Mouse (Mus musculus) midbrain, postnatal 0 days (tissue): ENCODE results near the gene Rasgrf1. TPM values are rescaled to one million over a fixed set of nuclear protein-coding genes. Genes with fewer than 3 reads are reported as not detected.

Experiments
- ATAC-seq: fragments of 200-750 bp; cut with Nextera tagmentation; 2 replicates; pipeline ENCODE4 v1.8.0; 2017; ENCODE audit warnings: moderate number of reproducible peaks, mild to moderate bottlenecking, moderate TSS enrichment, moderate library complexity; ENCODE audit not compliant: low FRiP score
- DNase-seq: peaks from one replicate; pipeline ENCODE4 v3.0.0-alpha.2; 2015; ENCODE audit warnings: low spot score
- H3K27ac ChIP-seq: fragments of 300-500 bp; sonication (generic); 2 replicates; pipeline ENCODE4 v1.5.1; 2014; ENCODE audit warnings: low read depth, mild to moderate bottlenecking, low read length, mixed read lengths
- H3K27me3 ChIP-seq: fragments of 300-500 bp; sonication (generic); 2 replicates; pipeline ENCODE4 v1.6.1; 2014; ENCODE audit warnings: low read length, control low read depth, mixed read lengths; ENCODE audit not compliant: insufficient read depth
- H3K36me3 ChIP-seq: fragments of 300-500 bp; sonication (generic); 2 replicates; pipeline ENCODE4 v1.6.1; 2014; ENCODE audit warnings: low read length, control low read depth, mixed read lengths; ENCODE audit not compliant: insufficient read depth
- H3K4me1 ChIP-seq: fragments of 300-500 bp; sonication (generic); 2 replicates; pipeline ENCODE4 v1.6.1; 2014; ENCODE audit warnings: mild to moderate bottlenecking, control low read depth, antibody characterized with exemption, low read length, mixed read lengths; ENCODE audit not compliant: insufficient read depth
- H3K4me2 ChIP-seq: fragments of 300-500 bp; sonication (generic); 2 replicates; pipeline ENCODE4 v1.6.1; 2014; ENCODE audit warnings: low read depth, mild to moderate bottlenecking, low read length, mixed read lengths; ENCODE audit not compliant: poor library complexity, severe bottlenecking
- H3K4me3 ChIP-seq: fragments of 300-500 bp; sonication (generic); 2 replicates; pipeline ENCODE4 v1.5.1; 2014; ENCODE audit warnings: low read depth, mild to moderate bottlenecking, low read length, moderate library complexity
- H3K9ac ChIP-seq: fragments of 300-500 bp; sonication (generic); replicated peaks from 2 replicates; pipeline ENCODE4 v1.6.1; 2014; ENCODE audit warnings: mild to moderate bottlenecking, low read length, moderate library complexity, mixed read lengths; ENCODE audit not compliant: poor library complexity, severe bottlenecking
- H3K9me3 ChIP-seq: fragments of 300-500 bp; sonication (generic); 2 replicates; pipeline ENCODE4 v1.6.1; 2016; ENCODE audit warnings: low read length, control low read depth
- CTCF ChIP-seq: IDR thresholded peaks from 2 replicates; pipeline ENCODE4 v1.5.1; 2016; ENCODE audit warnings: antibody characterized with exemption, mild to moderate bottlenecking
- WGBS: fragments of 180-500 bp; shearing (Covaris S2); extraction: QIAGEN DNeasy Blood & Tissue Kit; methylation state at CpG from one replicate; pipeline ENCODE4 v1.1.7; 2014; 5-methylcytosine and 5-hydroxymethylcytosine counted together
- polyA plus RNA-seq: library from polyadenylated mRNA; unstranded; fragments of >200 nt; fragmentation: Nextera tagmentation; extraction: Ambion mirVana; gene quantifications from 2 replicates; pipeline ENCODE4 v1.2.1, GENCODE M21; 2015
- total RNA-seq: library from RNA; depleted of rRNA; stranded (reverse); fragments of >200 nt; gene quantifications from 2 replicates; pipeline ENCODE4 v1.2.3, GENCODE M21; 2014

Rasgrf1 gene
- total and polyA plus RNA-seq, 2 experiments from 2014 or later, result 24.0 to 40.8 TPM

- ATAC-seq, result no peak
- Histone ChIP-seq H3K9me3 (no peaks in the 10 kb centered on the region), H3K4me3 (no peak overlapping the region), H3K4me2 (no peak overlapping the region), H3K4me1 (no peaks in the 10 kb centered on the region), H3K9ac (no peak overlapping the region), H3K27ac (no peak overlapping the region), H3K36me3 (no peaks in the 10 kb centered on the region), H3K27me3 (no peaks in the 10 kb centered on the region)
- TF ChIP-seq CTCF, result no peak
- 69% methylated on average over 10 of the region's 10 CpGs for WGBS
- DNase-seq, result peak; percentile 43
These were observed 64.8 kb downstream of the Rasgrf1 start for GRCm38 (mm10) chr9:89974463-89974931.

GRCm38 (mm10) chr9:89976366-89976940 is 66.7 kb downstream of the Rasgrf1 start:
- Histone ChIP-seq H3K9me3 (no peaks in the 10 kb centered on the region), H3K4me2 (no peak overlapping the region), H3K4me3 (no peak overlapping the region), H3K27me3 (no peaks in the 10 kb centered on the region), H3K36me3 (no peaks in the 10 kb centered on the region), H3K27ac (no peak overlapping the region), H3K4me1 (no peaks in the 10 kb centered on the region), H3K9ac (no peak overlapping the region)
- no peak for TF ChIP-seq CTCF
- no peak for ATAC-seq
- no peak for DNase-seq
- 71% methylated on average over 6 of the region's 6 CpGs for WGBS

- Histone ChIP-seq H3K4me2 (no peak overlapping the region), H3K27me3 (no peaks in the 10 kb centered on the region), H3K36me3 (no peaks in the 10 kb centered on the region), H3K4me3 (no peak overlapping the region), H3K27ac (no peak overlapping the region), H3K9me3 (no peaks in the 10 kb centered on the region), H3K4me1 (no peaks in the 10 kb centered on the region), H3K9ac (no peak overlapping the region)
- WGBS, result 34% methylated on average over 3 of the region's 3 CpGs
- DNase-seq (no peak), ATAC-seq (no peak)
- TF ChIP-seq CTCF, result no peak
These were observed 69.5 kb downstream of the Rasgrf1 start for GRCm38 (mm10) chr9:89979248-89979647.

GRCm38 (mm10) chr9:89982256-89982655 is 72.5 kb downstream of the Rasgrf1 start:
- no peak for TF ChIP-seq CTCF
- no peaks in the 10 kb centered on the region for H3K27me3 ChIP-seq
- H3K9ac ChIP-seq, result no peak overlapping the region
- no peak for DNase-seq
- no peak overlapping the region for H3K27ac ChIP-seq
- no peaks in the 10 kb centered on the region for H3K9me3 ChIP-seq
- H3K4me2 ChIP-seq, result no peak overlapping the region
- H3K36me3 ChIP-seq, result no peaks in the 10 kb centered on the region
- WGBS, result 75% methylated on average over 1 of the region's 1 CpGs
- H3K4me1 ChIP-seq, result no peaks in the 10 kb centered on the region
- H3K4me3 ChIP-seq, result no peak overlapping the region
- ATAC-seq, result no peak

- ATAC-seq (no peak), DNase-seq (no peak)
- H3K27ac ChIP-seq, result no peak overlapping the region
- no peak for TF ChIP-seq CTCF
- H3K4me2 ChIP-seq, result no peak overlapping the region
- no peaks in the 10 kb centered on the region for H3K27me3 ChIP-seq
- no peak overlapping the region for H3K9ac ChIP-seq
- no peaks in the 10 kb centered on the region for H3K36me3 ChIP-seq
- WGBS, result 96% methylated on average over 3 of the region's 3 CpGs
- no peaks in the 10 kb centered on the region for H3K4me1 ChIP-seq
- H3K9me3 ChIP-seq, result no peaks in the 10 kb centered on the region
- no peak overlapping the region for H3K4me3 ChIP-seq
These were observed 78.3 kb downstream of the Rasgrf1 start for GRCm38 (mm10) chr9:89988053-89988452.

- DNase-seq, result no peak
- WGBS, result 90% methylated on average over 10 of the region's 10 CpGs
- ATAC-seq, result no peak
- Histone ChIP-seq H3K27me3 (no peaks in the 10 kb centered on the region), H3K9me3 (no peaks in the 10 kb centered on the region), H3K4me2 (no peak overlapping the region), H3K9ac (no peak overlapping the region), H3K36me3 (no peaks in the 10 kb centered on the region), H3K27ac (no peak overlapping the region), H3K4me3 (no peak overlapping the region), H3K4me1 (no peaks in the 10 kb centered on the region)
- no peak for TF ChIP-seq CTCF
These were observed 79.3 kb downstream of the Rasgrf1 start for GRCm38 (mm10) chr9:89988811-89989528.
